Mouse (Mus musculus): ENCODE measurements around the gene Ywhah. TPM values are rescaled to one million over a fixed set of nuclear protein-coding genes. Genes with fewer than 3 reads are reported as not detected.

Gene Ywhah
- 430 TPM for polyA plus RNA-seq (2014; fragmentation: Illumina TruSeq; extraction: RNeasy Lipid Tissue Mini Kit (QIAGEN cat#74804); ENCODE audit: low replicate concordance)

DNA sequence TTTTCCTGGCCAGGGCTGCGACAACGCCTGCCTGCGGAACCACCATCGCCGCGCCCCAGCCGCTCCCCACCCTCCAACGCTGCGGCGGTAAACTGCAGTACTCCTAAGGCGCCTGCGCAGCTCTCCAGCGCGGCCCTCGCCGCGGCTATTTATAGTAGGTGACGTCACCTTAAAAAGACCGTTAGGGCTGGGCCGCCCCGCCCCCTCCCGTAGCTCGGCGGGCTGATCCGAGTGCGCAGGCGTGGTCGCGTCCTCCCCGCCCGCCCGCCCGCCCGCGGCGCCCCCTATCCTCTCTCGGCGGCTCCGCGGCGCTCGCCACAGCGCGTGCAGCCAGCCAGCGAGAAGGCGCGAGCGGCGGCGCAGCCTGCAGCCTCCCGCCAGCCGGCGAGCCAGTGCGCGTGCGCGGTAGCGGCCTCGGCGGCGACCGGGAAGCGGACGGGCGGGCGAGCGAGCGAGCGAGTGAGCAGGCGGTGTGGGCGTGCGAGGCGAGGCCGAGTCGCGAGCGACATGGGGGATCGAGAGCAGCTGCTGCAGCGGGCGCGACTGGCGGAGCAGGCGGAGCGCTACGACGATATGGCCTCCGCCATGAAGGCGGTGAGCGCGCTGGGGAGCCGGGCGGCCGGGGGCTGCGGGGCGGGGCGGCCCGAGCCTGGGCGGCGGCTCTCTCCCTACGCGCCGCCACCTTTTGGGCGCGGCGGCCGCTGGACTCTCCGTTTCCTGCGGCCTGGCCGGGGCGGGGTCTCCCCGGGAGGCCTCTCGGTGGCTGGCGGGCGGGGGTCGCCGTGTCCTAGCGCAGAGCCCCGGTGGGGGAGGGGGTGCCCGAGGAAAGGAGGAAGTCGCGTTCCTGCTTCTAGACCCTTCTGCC, at the start of gene Ywhah:
Gene Ywhah (plus strand): TSS at position 256 of the 865 bp plus-strand sequence.

Other genes with a start within 250 kb of the Ywhah start
- 22.1 TPM for gene Pisd, start 233.2 kb upstream of the Ywhah start, polyA plus RNA-seq (2014; fragmentation: Illumina TruSeq; extraction: RNeasy Lipid Tissue Mini Kit (QIAGEN cat#74804); ENCODE audit: low replicate concordance)
- not detected for gene Gm20671, start 191.7 kb upstream of the Ywhah start, polyA plus RNA-seq (2014; fragmentation: Illumina TruSeq; extraction: RNeasy Lipid Tissue Mini Kit (QIAGEN cat#74804); ENCODE audit: low replicate concordance)
- gene Prr14l, start 164.6 kb upstream of the Ywhah start, polyA plus RNA-seq (2014; fragmentation: Illumina TruSeq; extraction: RNeasy Lipid Tissue Mini Kit (QIAGEN cat#74804); ENCODE audit: low replicate concordance): 10.4 TPM
- 22.4 TPM for gene Depdc5, start 155.1 kb upstream of the Ywhah start, polyA plus RNA-seq (2014; fragmentation: Illumina TruSeq; extraction: RNeasy Lipid Tissue Mini Kit (QIAGEN cat#74804); ENCODE audit: low replicate concordance)
- 1,262 TPM for gene Slc5a1, start 85.4 kb downstream of the Ywhah start, polyA plus RNA-seq (2014; fragmentation: Illumina TruSeq; extraction: RNeasy Lipid Tissue Mini Kit (QIAGEN cat#74804); ENCODE audit: low replicate concordance)
- not detected for gene Spon2, start 199.6 kb downstream of the Ywhah start, polyA plus RNA-seq (2014; fragmentation: Illumina TruSeq; extraction: RNeasy Lipid Tissue Mini Kit (QIAGEN cat#74804); ENCODE audit: low replicate concordance)